Mouse (Mus musculus) induced T-regulatory cell, adult 2 months (primary cell): ENCODE measurements around the gene Nckap1l.
"Not testable (repeated sequence)": the region's sequence is repeated elsewhere in the genome, so short reads cannot be mapped to it uniquely, and the experiment has no call there.

ENCODE experiments used
- DNase-seq: peaks from one replicate; pipeline ENCODE4 v3.0.0-alpha.2; 2012; ENCODE audit warnings: low read depth

Nckap1l gene

GRCm38 (mm10) chr15:103453551-103454218 is at the start of gene Nckap1l:
Gene Nckap1l, plus strand, starts transcription at chr15:103453794.
- DNase-seq = peak; percentile 92

GRCm38 (mm10) chr15:103405586-103405985 is 48.0 kb upstream of the Nckap1l start:
- not testable (repeated sequence) for DNase-seq

GRCm38 (mm10) chr15:103427017-103427416 is 26.6 kb upstream of the Nckap1l start:
- DNase-seq = no peak

DNA sequence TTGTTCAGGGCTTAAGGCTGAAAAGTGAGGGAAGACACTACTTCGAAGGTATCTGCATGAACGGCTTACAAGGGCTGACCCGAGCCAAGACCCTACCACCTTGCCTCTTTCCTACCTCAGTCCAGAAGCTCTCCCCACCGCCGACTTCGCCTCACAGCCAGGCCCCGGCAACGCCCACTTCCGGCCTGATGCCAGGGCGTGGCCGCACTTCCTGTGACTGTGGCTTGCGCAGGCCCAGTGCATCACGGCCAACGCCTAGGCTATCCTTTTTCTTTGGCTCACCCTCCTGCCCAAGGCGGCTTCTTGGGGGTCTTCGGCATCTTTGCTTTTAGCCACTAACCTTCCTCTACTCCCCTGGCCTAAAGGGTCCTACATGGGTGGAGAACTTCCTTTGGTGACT is 23.4 kb upstream of the Nckap1l start, which contains the start of gene Gtsf1:
Gene Gtsf1 (minus strand): TSS at position 230 of the 400 bp plus-strand sequence.
- DNase-seq = peak; percentile 9

DNA sequence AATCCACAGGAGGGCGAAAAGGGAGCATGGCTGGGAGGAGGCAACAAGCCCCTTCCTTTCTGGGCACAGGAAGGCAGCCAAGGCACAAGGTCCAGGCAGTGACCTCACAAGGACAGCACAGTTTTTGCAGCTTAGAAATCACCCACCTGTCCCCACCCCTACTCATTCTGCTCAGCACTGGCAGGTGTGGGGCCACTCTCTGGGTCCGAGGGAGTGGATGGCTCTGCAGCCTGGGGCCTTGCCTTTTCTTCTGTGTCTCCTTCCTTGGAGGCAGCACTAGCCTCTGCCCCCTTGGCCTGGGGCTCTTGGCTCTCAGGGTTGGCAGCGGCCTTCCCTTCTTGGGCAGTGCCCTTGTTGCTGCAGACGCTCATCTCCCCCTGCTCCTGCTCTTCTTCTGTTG is 7.6 kb upstream of the Nckap1l start:
- not testable (repeated sequence) for DNase-seq

DNA sequence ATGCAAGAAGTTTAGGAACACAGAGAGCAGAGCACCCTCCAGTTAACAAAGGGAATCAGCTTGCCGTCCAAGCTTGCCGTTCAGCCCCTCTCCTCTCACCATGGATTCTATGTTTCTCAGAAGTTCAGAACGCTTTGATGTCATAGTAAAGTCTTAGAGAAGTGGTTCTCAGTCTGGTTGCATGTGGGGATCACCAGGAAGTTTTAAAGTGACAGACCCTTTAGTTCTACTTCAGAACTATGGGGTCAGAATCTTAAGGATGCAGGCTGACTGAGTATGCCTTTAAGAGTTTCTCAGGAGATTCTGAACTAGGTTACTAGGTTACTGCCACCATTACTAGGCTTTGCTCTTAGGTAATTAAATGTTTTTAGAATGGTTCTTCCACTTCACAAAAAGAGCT is 5.2 kb upstream of the Nckap1l start, which contains the start of gene Gtsf2:
Gene Gtsf2 (minus strand): TSS at position 101 of the 400 bp plus-strand sequence.
- DNase-seq = no peak

- peak; percentile 55 for DNase-seq
These were observed 855 bp downstream of the Nckap1l start for GRCm38 (mm10) chr15:103454449-103454848.

DNA sequence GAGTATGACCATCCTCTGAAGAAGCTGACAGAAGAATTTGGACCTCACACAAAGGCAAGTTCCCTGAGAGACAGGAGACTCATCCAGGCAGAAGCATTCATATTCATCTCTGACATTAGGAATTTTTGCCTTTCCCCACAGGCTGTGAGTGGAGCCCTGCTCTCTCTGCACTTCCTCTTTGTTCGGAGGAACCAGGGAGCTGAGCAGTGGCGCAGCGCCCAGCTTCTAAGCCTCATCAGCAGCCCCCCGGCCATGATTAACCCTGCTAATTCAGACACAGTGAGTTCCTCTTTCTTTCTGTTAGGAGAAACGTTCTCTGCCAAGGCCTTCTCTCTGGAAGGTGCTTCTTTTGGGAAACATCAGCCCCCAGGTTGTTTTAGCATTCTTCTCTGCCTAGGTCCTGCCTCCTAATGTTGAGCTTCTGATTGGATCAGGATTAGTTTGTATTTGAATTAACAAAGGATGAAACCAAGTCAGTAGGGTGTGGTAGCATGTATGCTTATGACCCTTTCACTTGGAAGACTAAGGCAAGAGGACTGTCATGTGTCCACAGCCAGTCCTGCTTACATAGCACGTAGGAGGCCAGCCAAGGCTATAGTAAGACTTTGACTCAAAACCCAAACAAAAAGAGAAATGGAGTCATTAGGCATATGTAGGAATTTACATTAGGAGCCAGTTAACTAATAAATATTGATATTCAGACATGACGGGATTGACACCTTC is 9.1 kb downstream of the Nckap1l start:
- DNase-seq = no peak

DNA sequence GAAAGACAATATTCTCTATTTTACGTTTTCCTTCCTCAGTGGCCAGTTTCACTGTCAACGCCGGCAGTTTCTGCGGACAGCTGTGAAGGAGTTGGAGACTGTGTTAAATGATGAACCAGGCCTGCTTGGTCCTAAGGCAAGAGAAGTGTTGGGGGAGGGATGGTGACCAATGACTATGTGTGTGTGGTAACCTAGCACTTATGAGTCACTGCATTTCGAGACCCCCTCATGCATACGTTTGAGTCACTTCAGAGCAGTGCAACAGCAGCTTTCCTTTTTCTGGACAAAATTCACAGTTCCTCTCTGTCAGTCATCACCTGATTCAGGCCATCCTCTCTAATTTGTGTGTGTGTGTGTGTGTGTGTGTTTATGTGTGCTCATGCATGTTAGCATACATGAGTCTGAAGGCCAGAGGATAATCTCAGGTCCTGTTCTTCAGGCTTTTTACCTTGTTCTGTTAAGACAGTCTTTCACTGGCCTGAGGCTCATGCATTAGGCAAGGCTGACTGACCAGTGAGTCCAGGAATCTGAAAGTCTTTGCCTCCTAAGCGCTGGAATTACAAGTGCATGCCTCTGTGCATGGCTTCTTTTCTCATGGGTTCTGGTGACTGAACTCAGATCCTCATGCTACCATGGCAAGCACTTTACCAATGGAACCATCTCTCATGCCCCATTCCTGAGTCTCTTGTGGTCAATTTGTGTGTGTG is 18.0 kb downstream of the Nckap1l start:
- DNase-seq = no peak

DNA sequence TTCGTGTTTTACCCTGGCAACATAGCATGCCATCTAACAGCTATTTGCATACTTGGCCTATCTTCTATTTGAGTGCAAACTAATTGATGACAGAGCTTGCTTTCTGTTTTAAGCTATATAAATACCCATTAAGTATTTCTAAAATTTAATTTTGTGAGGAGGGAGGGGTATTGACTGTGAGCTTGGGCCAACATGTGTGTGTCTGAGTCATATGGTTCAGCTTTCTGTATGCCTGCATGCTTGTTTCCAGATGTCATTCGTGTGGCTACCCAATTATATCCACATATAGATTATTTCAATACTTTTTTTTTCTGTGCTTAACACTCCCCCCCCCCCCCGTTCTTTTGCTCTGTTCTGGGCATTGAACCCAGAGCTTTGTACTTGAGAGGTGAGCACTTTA is 18.7 kb downstream of the Nckap1l start:
- no peak for DNase-seq

DNA sequence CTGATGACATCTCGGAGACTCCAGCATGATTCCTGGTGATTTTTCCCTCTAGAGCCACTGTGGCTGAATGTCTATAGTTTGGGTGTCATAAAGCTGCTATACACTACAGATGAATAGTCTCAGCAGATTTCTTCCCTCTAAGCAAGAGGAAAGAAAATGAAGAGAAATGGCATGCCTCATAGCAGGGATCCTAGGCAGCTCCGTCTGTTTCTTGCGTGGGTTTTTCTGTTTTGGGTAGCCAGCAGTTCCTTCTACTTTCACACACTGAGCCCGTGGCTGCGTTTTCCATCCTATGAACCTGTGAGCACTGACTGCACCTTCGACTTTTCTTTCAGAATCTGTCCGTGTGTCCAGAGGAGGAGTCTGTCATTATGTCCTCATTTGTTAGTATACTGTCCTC is 19.6 kb downstream of the Nckap1l start:
- DNase-seq = no peak

DNA sequence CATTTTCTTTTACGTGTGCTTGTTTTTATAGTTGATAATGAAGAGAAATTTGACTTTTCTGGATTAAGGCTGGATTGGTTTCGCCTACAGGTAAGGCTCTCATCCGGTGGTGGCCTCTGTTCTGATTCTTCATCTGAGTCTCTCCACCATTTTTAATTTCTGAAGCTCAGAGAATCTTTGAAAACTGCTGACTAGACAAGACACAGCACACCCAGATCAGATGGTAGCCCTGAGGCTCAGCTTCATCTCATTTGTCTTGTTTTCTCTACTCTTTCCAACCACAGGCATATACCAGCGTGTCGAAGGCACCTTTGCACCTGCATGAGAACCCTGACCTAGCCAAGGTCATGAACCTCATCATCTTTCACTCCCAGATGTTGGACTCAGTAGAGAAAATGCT is 20.2 kb downstream of the Nckap1l start:
- no peak for DNase-seq

- DNase-seq = no peak
These were observed 25.5 kb downstream of the Nckap1l start for GRCm38 (mm10) chr15:103479080-103479606.

GRCm38 (mm10) chr15:103480129-103480528 is 26.5 kb downstream of the Nckap1l start:
- no peak for DNase-seq

- DNase-seq = peak; percentile 14
These were observed 28.9 kb downstream of the Nckap1l start for GRCm38 (mm10) chr15:103482488-103482887.

DNA sequence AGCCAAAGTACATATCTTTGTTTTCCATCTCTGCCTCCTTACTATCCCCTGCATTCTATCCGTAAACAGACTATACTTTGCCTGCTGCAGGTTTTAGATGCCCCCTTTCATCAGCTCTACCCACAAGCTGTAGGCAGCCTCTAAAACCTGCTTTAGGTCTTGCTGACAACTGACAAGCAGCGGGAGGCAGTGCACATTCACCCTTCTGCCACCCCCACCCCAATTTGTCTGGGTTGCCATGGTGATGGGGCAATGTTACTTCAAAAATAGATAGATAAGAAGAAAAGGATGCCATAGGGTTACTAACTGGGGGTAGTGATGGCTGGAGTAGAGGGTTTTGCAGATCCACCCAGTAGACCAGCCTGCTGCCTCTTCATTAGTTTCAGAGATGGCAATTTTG is 30.9 kb downstream of the Nckap1l start:
- no peak for DNase-seq

DNA sequence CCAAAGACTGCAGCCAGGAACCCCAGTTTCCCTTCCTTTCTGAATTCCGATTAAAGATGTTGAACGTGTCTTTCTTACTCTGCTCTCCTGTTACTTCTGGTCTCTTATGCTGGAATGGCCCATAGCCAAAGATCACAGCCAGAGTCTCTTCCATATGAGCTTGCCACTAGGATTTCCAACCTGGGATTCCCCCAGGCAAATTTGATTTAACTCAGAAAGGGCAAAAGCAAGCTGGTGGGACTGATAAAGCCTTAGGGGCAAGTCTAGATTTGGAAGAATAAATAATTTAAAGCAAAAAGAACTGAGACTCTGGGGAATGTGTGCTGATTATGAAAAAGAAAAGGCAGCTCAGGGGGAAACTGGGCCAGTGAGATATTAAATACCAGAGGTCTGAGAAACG is 31.5 kb downstream of the Nckap1l start:
- DNase-seq = no peak

GRCm38 (mm10) chr15:103486658-103487057 is 33.1 kb downstream of the Nckap1l start:
- no peak for DNase-seq

DNA sequence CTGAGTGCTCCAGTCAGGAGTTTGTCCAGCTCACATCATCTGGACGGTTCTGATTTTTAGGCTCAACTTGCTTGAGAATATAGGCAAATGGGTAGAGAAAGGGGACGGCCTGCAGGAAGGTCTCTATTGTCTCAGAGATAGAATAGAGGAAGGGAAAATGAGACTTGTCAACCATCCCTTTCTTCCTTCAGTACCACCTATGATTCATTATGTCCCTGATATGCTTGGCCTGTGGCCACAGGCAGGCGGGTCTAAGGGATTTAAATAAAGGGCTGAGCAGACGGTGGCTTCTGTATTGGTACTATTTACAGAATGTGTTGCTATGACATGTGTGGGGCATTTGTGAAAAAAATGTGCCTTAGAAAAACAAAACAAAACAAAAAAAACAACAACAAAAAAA is 34.7 kb downstream of the Nckap1l start:
- DNase-seq = no peak

GRCm38 (mm10) chr15:103496204-103497140 is 42.9 kb downstream of the Nckap1l start:
- DNase-seq = no peak

DNA sequence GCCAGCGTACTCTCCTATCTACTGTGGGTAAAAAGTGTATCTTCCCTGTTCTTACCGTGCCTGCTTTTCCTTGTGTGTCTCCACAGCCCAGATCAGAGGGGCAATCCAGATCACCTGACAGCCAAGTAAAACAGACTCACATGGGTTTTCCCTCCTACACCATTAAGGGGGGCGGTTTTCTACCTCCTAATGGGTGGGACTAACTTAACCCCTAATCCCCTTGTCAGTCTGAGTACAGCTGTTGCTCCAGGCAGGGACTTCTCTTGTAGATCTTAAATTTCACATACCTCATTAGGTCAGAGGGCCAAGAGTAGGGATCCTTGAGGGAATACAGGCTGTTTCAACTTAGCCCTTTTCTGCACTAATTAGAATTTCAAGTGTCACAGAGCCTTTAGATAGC is 44.6 kb downstream of the Nckap1l start:
- no peak for DNase-seq
